Mouse (Mus musculus): ENCODE measurements around the gene Pbp2. TPM values are rescaled to one million over a fixed set of nuclear protein-coding genes. Genes with fewer than 3 reads are reported as not detected.

Pbp2 gene
- polyA plus RNA-seq, 1 experiment from 2014 or later = not detected

DNA sequence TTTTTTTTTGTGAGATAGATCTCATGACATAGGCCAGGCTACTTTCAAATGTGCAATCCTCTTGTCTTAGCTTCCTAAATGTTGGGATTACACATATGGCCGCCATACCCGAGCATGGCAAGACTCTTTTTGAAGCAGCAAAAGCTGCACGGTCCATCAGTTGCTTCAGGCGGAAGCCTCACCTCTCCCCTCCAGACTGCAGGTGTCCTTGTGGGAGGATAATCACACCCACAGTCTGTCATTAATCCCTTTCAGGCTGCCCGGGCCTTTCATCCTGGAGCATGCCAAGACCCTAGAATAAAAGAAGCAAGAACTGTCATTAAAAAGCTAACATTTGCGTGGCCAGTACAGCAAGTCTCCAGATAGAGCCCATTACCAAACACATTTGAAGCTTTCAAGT is 40.6 kb downstream of the Pbp2 start:
- H3K36me3 ChIP-seq (ENCODE audit: control insufficient read depth, insufficient read depth, low read length) = no peaks in the 10 kb centered on the region
- no peak overlapping the region for H3K4me3 ChIP-seq (ENCODE audit: low read depth, low read length)
- H3K9me3 ChIP-seq (replicated peaks; ENCODE audit: control insufficient read depth, low read length) = no peaks in the 10 kb centered on the region
- no peaks in the 10 kb centered on the region for H3K27me3 ChIP-seq (replicated peaks; ENCODE audit: control insufficient read depth, insufficient read depth, low read length)
- H3K27ac ChIP-seq (ENCODE audit: low read depth, low read length) = no peak overlapping the region
- H3K4me2 ChIP-seq (ENCODE audit: low read length) = no peak overlapping the region
- H3K9ac ChIP-seq (ENCODE audit: low read length) = no peak overlapping the region
- DNase-seq (ENCODE audit: low spot score) (no peak), ATAC-seq (no peak)
- peaks cover 3% of the 10 kb centered on the region; the same call in 1 of the 2 replicates for H3K4me1 ChIP-seq (ENCODE audit: control insufficient read depth, insufficient read depth, low read length)
- 20% methylated on average over 6 of the region's 6 CpGs for WGBS

- Histone ChIP-seq H3K36me3 (ENCODE audit: control insufficient read depth, insufficient read depth, low read length) (no peaks in the 10 kb centered on the region), H3K9ac (ENCODE audit: low read length) (no peak overlapping the region), H3K9me3 (replicated peaks; ENCODE audit: control insufficient read depth, low read length) (no peaks in the 10 kb centered on the region; the same call in 1 of the 2 replicates), H3K27ac (ENCODE audit: low read depth, low read length) (no peak overlapping the region), H3K4me2 (ENCODE audit: low read length) (no peak overlapping the region), H3K4me3 (ENCODE audit: low read depth, low read length) (no peak overlapping the region), H3K27me3 (replicated peaks; ENCODE audit: control insufficient read depth, insufficient read depth, low read length) (no peaks in the 10 kb centered on the region), H3K4me1 (ENCODE audit: control insufficient read depth, insufficient read depth, low read length) (peaks cover 3% of the 10 kb centered on the region; the same call in 1 of the 2 replicates)
- DNase-seq (ENCODE audit: low spot score) = no peak
- ATAC-seq = no peak
These were observed 41.8 kb downstream of the Pbp2 start for GRCm38 (mm10) chr6:135268392-135268791.

DNA sequence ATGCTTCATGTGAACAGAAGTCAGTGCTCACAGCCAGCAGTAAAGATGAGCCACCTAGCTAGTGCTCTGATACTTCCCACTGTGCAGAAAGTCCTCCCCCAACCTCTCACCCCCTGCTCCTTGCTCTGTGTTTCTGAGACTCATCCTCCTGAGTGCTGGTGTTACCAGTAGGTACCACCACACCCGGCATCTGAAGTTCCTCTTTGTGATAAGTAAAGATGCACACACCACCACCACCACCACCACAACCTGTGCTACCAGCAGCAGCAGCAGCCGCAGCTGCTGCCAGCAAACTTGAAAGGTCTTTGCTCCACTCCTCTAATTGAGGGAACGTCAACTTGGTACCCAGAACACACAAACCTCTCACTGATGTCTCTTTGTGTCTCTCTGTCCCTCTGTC is 43.0 kb downstream of the Pbp2 start:
- H3K9ac ChIP-seq (ENCODE audit: low read length) = no peak overlapping the region
- peaks cover 3% of the 10 kb centered on the region; the same call in 1 of the 2 replicates for H3K4me1 ChIP-seq (ENCODE audit: control insufficient read depth, insufficient read depth, low read length)
- H3K36me3 ChIP-seq (ENCODE audit: control insufficient read depth, insufficient read depth, low read length) = no peaks in the 10 kb centered on the region
- no peak overlapping the region for H3K4me3 ChIP-seq (ENCODE audit: low read depth, low read length)
- no peak overlapping the region for H3K27ac ChIP-seq (ENCODE audit: low read depth, low read length)
- DNase-seq (ENCODE audit: low spot score) (no peak), ATAC-seq (no peak)
- no peak overlapping the region for H3K4me2 ChIP-seq (ENCODE audit: low read length)
- no peaks in the 10 kb centered on the region for H3K27me3 ChIP-seq (replicated peaks; ENCODE audit: control insufficient read depth, insufficient read depth, low read length)
- 82% methylated on average over 3 of the region's 3 CpGs for WGBS
- H3K9me3 ChIP-seq (replicated peaks; ENCODE audit: control insufficient read depth, low read length) = no peaks in the 10 kb centered on the region; the same call in 1 of the 2 replicates

DNA sequence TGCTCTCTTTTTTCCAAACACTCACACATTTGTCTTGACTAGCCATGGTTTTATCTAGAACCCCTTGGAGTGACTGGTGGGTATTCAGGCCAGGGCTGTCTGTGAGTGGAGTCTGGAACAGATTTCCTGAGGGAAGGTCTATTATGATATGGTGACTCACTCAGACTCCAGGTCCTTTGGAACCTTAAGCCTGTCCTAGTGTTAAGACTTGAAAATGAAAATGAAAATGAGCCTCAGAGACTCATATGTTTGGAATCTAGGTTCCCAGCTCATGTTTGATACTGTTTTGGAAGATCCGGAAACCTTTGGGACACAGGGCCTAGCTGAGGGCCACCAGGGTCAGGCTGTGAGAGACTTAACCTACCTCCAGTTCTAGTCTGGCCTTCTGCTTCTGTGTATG is 44.1 kb downstream of the Pbp2 start:
- H3K4me2 ChIP-seq (ENCODE audit: low read length) = no peak overlapping the region
- H3K9ac ChIP-seq (ENCODE audit: low read length) = no peak overlapping the region
- H3K36me3 ChIP-seq (ENCODE audit: control insufficient read depth, insufficient read depth, low read length) = no peaks in the 10 kb centered on the region
- DNase-seq (ENCODE audit: low spot score) = no peak
- ATAC-seq = no peak
- peaks cover 3% of the 10 kb centered on the region; the same call in 1 of the 2 replicates for H3K4me1 ChIP-seq (ENCODE audit: control insufficient read depth, insufficient read depth, low read length)
- no peaks in the 10 kb centered on the region; the same call in 1 of the 2 replicates for H3K9me3 ChIP-seq (replicated peaks; ENCODE audit: control insufficient read depth, low read length)
- H3K4me3 ChIP-seq (ENCODE audit: low read depth, low read length) = no peak overlapping the region
- 100% methylated on average over 1 of the region's 1 CpGs for WGBS
- no peaks in the 10 kb centered on the region for H3K27me3 ChIP-seq (replicated peaks; ENCODE audit: control insufficient read depth, insufficient read depth, low read length)
- no peak overlapping the region for H3K27ac ChIP-seq (ENCODE audit: low read depth, low read length)

- Histone ChIP-seq H3K9me3 (replicated peaks; ENCODE audit: control insufficient read depth, low read length) (no peaks in the 10 kb centered on the region; the same call in 1 of the 2 replicates), H3K4me3 (ENCODE audit: low read depth, low read length) (no peak overlapping the region), H3K27me3 (replicated peaks; ENCODE audit: control insufficient read depth, insufficient read depth, low read length) (no peaks in the 10 kb centered on the region), H3K27ac (ENCODE audit: low read depth, low read length) (no peak overlapping the region), H3K4me1 (ENCODE audit: control insufficient read depth, insufficient read depth, low read length) (no peaks in the 10 kb centered on the region), H3K36me3 (ENCODE audit: control insufficient read depth, insufficient read depth, low read length) (no peaks in the 10 kb centered on the region), H3K4me2 (ENCODE audit: low read length) (no peak overlapping the region), H3K9ac (ENCODE audit: low read length) (no peak overlapping the region)
- ATAC-seq (no peak), DNase-seq (ENCODE audit: low spot score) (no peak)
- 95% methylated on average over 6 of the region's 6 CpGs for WGBS
These were observed 46.1 kb downstream of the Pbp2 start for GRCm38 (mm10) chr6:135264136-135264535.

- no peak for ATAC-seq
- WGBS = 77% methylated on average over 2 of the region's 2 CpGs
- Histone ChIP-seq H3K9me3 (replicated peaks; ENCODE audit: control insufficient read depth, low read length) (no peaks in the 10 kb centered on the region; the same call in 1 of the 2 replicates), H3K9ac (ENCODE audit: low read length) (no peak overlapping the region), H3K36me3 (ENCODE audit: control insufficient read depth, insufficient read depth, low read length) (no peaks in the 10 kb centered on the region), H3K4me2 (ENCODE audit: low read length) (no peak overlapping the region), H3K27ac (ENCODE audit: low read depth, low read length) (no peak overlapping the region), H3K4me3 (ENCODE audit: low read depth, low read length) (no peak overlapping the region), H3K4me1 (ENCODE audit: control insufficient read depth, insufficient read depth, low read length) (no peaks in the 10 kb centered on the region), H3K27me3 (replicated peaks; ENCODE audit: control insufficient read depth, insufficient read depth, low read length) (no peaks in the 10 kb centered on the region)
- DNase-seq (ENCODE audit: low spot score) = no peak
These were observed 47.6 kb downstream of the Pbp2 start for GRCm38 (mm10) chr6:135262565-135262964.

DNA sequence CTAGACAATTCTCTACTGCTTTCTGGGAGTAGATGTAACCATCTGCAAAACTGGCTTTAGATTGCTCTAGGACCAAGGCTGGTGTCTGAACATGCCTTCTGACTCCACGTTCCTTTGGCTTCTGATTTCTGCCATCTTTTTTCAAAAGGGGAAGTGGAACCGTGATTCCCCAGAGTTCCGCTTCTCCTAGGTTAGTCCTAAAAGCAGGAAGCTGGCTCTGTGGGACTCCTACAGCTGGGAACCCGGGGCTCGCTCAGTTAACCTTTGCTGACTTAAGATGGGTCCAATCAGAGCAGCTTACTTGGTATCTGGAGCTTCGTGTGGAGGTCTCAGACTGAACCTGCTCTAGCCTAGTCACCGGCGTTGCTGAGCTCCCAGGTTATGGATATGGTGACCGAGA is 49.1 kb downstream of the Pbp2 start:
- no peaks in the 10 kb centered on the region for H3K4me1 ChIP-seq (ENCODE audit: control insufficient read depth, insufficient read depth, low read length)
- WGBS = 88% methylated on average over 9 of the region's 9 CpGs
- no peak for ATAC-seq

DNA sequence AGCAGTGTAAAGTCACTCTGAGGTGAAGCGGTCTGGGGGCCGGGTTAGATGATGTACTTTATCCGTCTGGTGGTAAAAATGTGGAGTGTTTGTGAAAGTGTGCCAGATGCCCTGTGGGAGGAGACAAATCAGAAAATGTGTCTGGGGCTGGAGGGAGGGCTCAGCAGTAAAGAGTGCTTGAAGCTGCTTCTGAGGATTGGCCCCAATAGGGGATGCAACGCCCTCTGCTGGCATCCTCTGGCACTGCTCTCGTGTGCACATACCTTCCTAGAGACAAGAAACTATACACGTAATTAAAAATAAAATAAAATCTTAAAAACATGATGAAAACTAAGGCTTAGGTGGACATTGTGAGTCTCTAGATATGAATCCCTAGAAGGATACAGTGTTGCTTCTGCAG is 49.8 kb downstream of the Pbp2 start:
- ATAC-seq = no peak
- H3K4me2 ChIP-seq (ENCODE audit: low read length) = no peak overlapping the region
- DNase-seq (ENCODE audit: low spot score) = no peak
- WGBS = 93% methylated on average over 6 of the region's 6 CpGs
- H3K9me3 ChIP-seq (replicated peaks; ENCODE audit: control insufficient read depth, low read length) = no peaks in the 10 kb centered on the region; the same call in 1 of the 2 replicates
- no peak overlapping the region for H3K4me3 ChIP-seq (ENCODE audit: low read depth, low read length)
- no peaks in the 10 kb centered on the region for H3K36me3 ChIP-seq (ENCODE audit: control insufficient read depth, insufficient read depth, low read length)
- H3K4me1 ChIP-seq (ENCODE audit: control insufficient read depth, insufficient read depth, low read length) = no peaks in the 10 kb centered on the region
- H3K27ac ChIP-seq (ENCODE audit: low read depth, low read length) = no peak overlapping the region
- no peak overlapping the region for H3K9ac ChIP-seq (ENCODE audit: low read length)
- no peaks in the 10 kb centered on the region for H3K27me3 ChIP-seq (replicated peaks; ENCODE audit: control insufficient read depth, insufficient read depth, low read length)

More for the DNA sequence above, 49.1 kb downstream of the Pbp2 start:
- Histone ChIP-seq H3K27ac (ENCODE audit: low read depth, low read length) (no peak overlapping the region), H3K4me2 (ENCODE audit: low read length) (no peak overlapping the region), H3K27me3 (replicated peaks; ENCODE audit: control insufficient read depth, insufficient read depth, low read length) (no peaks in the 10 kb centered on the region), H3K36me3 (ENCODE audit: control insufficient read depth, insufficient read depth, low read length) (no peaks in the 10 kb centered on the region), H3K4me3 (ENCODE audit: low read depth, low read length) (no peak overlapping the region), H3K9me3 (replicated peaks; ENCODE audit: control insufficient read depth, low read length) (no peaks in the 10 kb centered on the region; the same call in 1 of the 2 replicates), H3K9ac (ENCODE audit: low read length) (no peak overlapping the region)
- DNase-seq (ENCODE audit: low spot score) = no peak

All from forebrain, embryonic 14.5 days (tissue).